Mouse (Mus musculus): Measurements from ENCODE around the gene Cd19.

The Cd19 gene

DNA sequence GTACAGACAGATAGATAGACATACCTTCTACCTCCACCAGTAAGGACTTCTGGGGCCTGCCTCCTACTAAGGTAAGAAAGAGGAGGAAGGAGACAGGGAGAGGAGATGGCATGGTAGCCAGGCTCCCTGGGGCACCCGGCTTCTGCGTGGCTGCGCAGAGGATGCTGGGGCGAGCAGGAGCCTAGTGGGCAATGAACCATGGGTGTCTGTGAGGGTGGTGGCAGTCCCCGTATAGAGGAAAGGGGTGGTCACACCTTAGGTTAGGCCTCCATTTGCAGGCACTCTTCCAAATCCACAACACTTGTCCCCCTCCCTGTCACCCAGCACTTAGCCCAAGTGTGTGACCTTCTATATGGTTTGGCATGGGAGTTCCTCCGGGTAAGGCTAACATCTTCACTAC is at the start of gene Cd19:
Gene Cd19, minus strand, starts transcription at position 165 of the 400 bp plus-strand sequence.
- DNase-seq (ENCODE audit: low read depth, low spot score), result no peak

DNA sequence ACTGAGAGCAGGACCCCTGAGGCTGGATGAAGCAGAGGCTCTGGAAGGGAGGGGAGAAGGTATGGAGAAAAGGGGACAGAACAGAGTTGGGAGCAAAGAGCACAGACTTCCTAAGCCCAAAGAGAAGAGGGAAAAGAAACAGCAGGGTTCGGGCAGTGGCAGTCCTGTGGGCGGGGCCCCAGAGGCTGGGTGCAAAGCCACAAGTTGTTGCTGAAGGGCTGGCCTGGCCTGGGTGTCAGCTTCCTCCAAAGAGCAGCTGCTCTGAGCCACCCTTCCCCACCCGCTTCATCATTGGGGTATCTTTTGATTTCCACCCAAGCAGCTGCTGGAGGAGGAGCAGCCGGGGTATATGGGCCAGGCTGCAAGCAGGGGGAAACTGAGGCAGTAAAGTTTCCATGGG is 49.4 kb upstream of the Cd19 start:
- no peak for DNase-seq (ENCODE audit: low read depth, low spot score)

DNA sequence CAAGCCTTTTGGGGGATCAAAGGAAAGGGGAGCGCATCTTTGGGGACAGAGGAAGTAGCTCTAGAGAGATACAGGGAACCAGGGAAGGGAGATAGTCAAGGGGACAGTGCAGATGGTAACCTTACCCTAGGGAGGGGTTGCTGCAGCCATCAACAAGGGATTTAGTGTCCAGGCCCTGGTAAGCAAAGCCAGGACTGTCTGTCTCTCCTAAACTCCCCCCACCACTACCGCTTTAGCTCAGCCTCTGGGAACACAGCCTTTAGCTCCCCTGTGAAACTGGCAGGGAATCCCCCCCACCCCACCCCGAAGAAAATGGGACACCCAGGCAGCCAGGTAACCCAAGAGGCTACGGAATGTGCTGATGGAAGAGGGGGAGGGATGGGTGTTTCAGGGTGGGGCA is 48.9 kb upstream of the Cd19 start:
- DNase-seq (ENCODE audit: low read depth, low spot score), result no peak

DNA sequence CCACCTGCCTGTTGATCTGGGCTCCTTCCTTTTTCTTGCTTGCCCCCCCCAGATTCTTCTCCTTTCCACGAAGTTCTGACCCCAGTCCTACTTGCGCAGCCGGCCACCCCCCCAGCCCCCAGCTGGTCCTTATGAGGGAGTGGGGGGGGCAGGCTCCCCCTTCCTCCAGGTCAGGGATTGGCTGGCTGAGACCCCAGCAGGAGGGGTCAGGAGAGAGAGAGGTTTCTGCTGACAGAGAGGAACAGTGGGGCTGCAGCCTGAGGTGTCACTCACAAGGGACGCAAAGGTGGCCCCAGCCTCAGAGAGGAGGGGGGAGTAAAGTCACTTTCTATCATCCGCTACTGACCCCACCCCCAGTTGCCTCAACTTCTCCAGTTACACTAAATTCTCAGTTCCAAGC is 48.3 kb upstream of the Cd19 start, which contains the start of gene Atp2a1:
Gene Atp2a1, minus strand, starts transcription at position 105 of the 400 bp plus-strand sequence.
- no peak for DNase-seq (ENCODE audit: low read depth, low spot score)

DNA sequence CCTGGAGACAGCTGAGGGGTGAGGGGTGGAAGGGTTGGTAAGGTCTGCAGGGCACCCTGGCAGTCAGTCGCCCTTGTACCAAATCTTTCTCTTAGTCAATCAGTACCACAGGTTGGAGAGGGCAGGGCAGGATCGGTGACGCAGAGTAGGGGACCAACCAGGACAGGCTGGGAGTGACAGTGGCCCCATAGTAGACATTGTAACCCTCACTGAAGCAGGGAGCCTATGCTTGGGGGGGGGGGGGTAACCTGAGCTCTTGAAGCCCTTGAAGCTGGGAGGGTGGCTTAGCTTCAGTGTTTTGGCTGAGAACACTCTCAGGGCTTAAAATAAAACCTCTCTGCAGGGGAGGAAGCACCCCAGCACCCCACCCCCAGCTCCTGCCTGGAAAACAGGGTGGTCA is 46.9 kb upstream of the Cd19 start:
- no peak for DNase-seq (ENCODE audit: low read depth, low spot score)

DNA sequence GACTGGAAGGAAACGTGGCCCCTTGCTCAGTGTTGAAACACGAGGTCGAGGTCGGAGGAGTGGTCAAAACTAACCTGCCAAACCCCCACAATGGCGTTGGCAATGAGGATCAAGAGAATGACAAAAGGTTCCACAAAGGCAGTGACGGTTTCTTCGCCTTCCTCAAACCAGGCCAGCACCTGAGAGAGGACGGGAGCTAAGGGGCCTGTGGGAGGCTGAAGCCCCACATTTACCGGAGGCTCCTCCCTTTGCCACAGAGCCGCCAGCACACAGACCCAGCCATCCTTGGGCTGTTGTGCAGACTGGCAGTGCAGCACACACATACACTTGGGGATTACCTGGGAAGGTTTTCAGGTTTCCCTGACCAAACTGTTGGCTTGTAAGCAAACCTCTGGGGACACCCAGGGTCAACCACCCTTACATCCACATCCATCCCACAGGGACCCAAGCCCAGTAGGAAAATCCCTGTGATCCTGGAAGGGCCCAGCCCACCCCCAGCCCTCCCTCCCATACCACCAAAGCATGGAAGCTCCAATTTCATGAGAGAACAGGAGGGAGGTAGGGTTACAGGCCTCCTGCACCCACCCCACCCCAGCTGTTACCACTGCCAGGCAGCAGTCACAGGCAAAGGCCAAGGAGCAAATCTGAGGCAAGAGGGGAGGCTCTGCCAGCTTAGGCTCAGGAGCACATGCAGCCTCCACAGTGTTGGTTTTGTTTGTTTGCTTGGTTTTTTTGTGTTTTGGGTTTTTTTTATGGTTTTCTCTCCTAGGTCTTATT is 46.1 kb upstream of the Cd19 start:
- DNase-seq (ENCODE audit: low read depth, low spot score), result no peak

DNA sequence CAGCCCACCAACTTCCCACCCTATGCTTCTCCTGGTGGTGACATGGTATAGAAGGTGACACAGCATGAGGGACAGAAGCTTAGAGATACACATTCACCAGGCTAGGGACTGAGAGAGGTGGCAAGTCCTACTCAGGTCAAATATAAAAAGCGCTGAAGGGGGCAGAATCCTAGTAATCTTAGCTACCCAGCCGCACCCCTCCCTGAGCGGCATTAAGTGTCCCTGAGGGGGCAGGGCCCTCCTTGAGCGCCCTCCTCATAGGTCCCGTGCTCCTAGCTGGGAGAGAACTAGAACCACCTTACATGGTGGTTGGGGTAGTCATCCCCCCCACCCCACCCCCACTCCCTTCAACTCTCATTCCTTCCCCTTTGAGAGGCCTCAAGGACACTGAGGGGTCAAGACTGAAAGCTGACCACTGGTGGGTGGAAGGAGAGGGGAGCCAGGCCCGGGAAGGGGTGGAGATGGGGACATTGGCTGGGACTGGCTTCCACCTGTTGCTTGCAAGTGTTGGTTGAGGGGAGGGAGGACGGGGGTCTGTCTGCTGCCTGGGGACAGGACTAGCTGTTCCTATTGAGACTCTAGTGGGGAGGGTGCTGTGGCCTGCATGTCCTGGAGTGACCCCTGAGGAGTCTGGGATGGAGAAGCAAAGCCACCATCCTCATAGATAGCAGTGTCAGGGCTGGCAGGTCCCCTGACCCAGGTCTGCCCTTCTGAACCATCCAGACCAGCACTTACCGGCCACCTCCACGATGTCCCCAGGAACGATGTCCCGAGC is 44.3 kb upstream of the Cd19 start:
- no peak for DNase-seq (ENCODE audit: low read depth, low spot score)

DNA sequence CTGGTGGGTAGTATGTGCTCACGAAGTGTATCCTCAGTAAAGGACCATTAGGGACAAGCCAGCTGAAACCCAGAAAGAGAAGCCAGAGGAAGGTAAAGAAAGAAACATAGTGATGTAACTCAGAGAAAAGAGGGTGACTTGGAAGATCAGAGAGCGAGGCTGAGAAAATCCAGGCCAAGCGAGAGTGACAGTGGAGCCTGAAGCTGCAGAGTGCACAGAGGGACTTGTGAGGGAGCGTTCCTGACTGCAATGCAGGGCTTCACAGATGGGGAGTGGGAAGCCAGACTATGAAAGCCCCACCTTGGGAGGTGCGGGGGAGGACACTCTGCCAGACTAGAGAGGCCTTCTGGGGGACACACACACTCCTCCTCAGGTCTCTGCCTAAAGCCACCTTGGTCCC is 43.5 kb upstream of the Cd19 start:
- DNase-seq (ENCODE audit: low read depth, low spot score), result no peak

DNA sequence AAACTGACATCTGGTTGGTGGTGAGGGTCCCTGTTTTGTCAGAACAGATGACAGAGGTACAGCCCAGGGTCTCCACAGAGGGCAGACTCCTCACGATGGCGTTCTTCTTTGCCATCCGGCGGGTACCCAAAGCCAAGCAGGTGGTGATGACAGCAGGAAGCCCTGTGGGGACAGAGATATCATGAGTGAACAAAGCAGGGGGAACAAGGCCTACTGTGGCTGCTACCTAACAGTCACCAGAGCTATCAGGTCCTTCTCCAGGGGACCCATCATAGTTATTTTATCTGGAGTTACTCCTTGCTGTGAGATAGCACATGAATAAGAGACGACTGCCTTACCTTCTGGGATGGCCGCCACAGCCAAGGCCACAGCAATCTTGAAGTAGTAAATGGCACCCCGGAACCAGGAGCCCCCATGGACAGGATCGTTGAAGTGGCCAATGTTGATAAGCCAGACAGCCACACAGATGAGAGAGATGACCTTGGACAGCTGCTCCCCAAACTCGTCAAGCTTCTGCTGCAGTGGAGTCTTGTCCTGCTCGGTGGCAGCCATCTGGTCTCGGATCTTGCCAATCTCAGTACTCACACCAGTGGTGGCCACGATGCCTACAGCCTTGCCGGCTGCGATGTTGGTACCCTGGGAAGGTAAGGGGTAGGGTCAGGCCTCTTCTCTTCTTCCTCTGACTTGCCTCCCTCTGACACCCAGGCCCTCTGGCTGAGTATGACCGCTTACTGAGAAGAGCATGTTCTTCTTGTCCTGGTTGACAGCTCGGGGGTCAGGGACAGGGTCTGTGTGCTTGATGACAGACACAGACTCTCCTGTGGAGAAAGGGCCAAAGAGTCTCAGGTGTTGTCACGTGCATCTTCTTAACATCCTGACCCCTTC is 41.9 kb upstream of the Cd19 start:
- no peak for DNase-seq (ENCODE audit: low read depth, low spot score)

DNA sequence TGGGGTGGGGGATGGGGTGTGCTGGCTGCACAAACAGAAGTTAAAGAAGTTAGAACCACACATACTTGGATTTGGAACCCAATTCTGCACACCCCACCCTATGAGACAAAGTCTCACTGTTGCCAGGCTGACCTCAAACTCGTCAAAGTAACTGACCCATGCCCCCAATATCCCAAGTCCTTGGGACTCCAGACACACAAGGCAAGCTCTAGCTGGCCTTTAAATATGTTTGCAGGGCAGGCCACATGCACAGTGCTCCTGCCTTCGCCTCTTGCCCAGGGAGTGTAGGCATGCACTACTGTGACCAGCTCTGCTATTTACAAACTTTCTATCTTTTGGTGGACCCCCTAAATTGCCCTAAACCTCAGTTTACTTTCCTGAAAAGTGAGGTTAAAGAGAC is 40.6 kb upstream of the Cd19 start:
- DNase-seq (ENCODE audit: low read depth, low spot score), result no peak

DNA sequence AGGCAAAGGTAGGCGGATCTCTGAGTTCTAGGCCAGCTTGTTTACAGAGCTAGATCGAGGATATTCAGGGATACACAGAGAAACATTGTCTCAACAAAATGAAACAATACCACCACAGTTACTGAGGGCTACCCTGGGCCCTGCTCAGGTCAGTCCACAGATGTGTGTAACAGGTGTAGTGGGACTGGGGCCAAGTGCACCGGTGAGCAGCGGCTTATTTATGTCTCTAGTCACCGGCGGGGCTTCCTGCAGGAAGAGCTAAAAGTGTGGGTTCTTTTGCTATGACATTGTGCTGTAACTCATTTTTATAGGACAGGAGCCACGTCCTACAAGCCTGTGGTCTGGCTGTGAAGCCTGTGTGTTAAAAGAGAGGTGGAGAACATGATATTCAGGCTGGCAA is 39.2 kb upstream of the Cd19 start:
- no peak for DNase-seq (ENCODE audit: low read depth, low spot score)

DNA sequence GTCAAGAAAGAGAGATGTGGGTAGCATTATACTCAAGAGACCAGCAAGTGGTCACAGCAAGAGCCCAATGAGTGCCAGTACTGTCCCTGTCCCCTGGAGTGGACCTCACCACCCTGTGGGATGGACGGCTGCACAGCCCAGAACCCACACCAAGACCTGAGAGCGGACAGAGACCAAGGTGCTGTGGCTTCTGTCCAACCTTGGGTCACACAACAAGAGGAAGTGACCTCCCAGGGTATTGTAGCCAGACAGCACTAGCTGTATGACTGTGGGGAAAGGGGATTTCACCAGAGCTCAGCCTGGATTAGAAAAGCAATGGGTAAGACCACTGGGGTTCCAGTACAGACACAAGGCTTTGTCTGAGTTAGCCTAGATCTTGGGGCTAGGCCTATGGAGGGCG is 37.6 kb upstream of the Cd19 start:
- no peak for DNase-seq (ENCODE audit: low read depth, low spot score)

DNA sequence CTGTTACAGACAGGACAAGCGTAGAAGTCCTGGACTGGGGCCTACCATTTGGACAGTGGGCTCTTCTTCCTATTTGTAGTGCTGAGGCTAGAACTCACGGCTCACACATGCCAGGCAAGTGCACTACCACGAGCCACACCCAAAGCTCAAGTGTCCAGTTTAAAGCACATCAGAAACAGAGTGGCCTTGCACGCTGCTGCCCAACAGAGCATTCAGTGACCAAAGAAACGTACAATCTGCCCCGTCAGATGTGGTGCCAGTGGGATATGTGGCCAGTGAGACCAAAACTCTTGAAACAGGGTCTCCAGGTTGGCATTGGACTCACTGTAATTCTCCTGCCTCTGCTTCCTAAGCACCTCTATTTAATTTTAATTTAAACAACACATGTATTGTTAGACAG is 36.0 kb upstream of the Cd19 start:
- DNase-seq (ENCODE audit: low read depth, low spot score), result no peak

DNA sequence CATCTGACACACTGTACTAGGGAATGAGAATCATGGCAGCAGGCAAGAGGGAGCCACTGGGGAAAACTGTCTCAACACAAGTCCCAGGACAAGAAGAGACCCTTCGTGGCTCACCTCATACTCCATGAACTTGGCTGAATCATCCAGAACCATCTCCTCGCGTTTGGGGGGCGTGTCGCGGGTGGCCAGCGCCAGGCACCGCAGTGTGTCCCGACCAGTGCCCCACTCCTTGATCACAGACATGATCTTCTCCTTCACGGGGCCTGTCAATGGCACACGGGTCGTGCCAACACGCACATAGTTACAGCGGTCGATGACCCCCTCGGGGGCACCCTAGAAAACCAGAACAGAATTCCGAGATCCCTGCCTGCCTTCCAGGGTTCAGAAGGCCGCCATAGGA is 35.3 kb upstream of the Cd19 start:
- no peak for DNase-seq (ENCODE audit: low read depth, low spot score)

DNA sequence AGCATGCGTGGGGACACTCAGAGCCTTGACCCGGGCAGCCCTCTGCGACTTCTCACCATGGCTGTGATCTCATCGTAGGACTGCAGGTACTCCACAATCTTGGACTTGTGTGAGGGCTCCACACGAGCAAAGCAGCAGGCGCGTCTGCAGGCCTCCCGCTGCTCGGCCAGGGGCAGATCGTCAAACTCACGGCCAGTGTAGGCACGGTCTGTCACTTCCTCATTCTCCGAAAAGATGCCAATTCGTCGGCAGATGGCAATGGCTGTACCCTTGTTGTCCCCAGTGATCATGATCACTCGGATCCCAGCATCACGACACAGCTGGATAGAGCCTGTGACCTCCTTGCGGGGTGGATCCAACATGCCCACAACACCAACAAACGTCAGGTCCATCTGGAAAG is 33.8 kb upstream of the Cd19 start:
- no peak for DNase-seq (ENCODE audit: low read depth, low spot score)

DNA sequence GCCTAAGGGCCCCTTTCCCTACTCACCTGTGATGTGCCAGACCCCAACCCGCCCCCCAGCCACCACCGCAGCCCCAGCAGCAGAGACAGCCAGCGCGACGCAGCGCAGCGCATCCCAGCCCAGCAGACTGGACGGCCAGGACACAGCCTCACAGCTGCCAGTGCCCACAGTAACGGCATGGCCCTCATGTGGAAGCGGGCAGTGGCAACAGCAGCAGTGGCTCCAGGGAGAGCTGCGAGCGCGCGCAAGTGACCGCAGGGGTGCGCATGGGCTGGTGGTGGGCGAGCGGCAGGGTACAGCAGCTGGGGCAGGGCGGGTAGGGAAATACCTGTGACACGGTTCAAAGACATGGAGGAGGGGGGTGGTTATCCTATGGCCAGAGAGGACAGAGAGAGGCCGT is 31.5 kb upstream of the Cd19 start:
- no peak for DNase-seq (ENCODE audit: low read depth, low spot score)

DNA sequence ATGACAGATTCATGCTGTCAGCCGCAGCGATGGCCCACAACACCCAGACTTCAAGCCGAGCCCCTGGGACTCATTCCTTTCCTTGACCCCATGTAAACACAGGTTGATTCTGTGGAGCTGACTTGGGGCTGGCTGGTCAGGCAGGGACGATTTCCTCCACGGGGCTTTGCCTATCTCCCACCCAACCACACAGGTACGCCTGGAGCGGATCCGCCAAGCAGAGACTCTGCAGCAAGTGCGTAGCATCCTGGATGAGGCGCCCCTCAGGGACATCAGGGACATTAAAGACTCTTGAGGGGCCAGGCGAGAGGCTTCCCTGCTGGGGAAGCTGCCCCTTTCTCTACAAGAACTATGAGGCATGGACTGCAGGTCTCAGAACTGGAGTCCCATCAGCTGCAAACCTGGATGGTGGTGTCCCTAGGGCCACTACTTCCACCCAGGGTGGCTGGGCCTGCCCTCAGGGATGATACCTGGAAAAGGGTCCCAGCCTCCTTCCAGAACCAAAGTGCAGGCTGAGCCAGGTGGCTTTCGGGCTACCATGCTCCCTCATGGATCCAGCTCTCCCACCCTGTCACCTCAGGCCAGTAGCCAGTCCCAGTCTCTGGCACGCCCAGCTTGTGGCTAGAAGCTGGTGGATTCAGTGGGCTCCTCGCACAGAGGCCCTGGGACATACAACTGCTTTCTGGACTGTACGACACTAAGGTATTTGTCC is 30.6 kb upstream of the Cd19 start:
- DNase-seq (ENCODE audit: low read depth, low spot score), result no peak

DNA sequence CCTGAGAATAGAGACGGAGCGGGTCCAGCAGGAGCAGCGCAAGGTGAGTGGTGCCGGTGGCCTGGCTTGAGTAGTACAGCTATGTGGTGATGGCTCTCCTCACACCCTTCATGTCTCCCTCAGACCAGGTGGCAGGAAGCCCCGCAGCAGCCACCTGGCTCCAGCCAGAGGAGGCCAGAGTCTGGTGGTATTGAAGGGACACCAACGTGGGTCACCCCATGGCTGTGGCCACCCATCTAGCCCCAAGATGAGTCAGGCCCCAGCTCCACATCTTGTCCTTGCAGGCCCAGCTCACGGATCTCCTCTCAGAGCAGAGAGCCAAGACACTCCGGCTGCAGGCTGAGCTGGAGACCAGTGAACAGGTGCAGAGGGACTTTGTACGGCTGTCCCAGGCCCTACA is 29.8 kb upstream of the Cd19 start:
- no peak for DNase-seq (ENCODE audit: low read depth, low spot score)

DNA sequence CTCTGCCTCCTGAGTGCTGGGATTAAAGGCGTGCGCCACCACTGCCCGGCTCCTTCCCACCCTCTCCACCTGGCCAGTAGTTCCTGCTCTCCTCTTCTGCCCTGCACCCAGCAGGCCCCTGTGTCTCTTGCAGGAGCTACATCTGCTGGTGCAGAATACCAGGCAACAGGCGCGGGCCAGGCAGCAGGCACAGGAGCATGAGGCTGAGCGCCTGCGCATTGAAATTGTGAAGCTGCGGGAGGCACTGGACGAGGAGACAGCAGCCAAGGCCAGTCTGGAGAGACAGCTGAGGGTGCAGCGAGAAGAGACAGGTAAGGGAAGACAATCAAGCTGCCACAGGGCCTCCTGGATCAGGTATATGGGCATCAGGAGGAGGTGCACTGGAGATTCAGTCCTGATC is 29.3 kb upstream of the Cd19 start:
- DNase-seq (ENCODE audit: low read depth, low spot score), result no peak

DNA sequence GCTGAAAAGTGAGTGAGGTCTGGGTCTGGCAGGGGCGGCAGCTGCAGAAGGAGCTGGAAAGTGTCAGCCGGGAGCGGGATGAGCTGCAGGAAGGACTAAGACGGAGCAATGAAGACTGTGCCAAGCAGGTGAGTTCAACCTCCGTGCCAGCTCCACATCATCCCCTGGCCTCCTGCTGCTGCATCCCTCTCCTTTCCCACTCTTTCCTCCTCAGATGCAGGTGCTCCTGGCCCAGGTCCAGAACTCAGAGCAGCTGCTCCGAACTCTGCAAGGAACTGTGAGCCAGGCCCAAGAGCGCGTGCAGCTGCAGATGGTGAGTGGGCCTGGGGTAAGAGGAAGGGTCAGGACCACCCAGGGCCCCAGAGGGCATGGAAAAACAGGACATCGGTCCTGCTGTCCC is 25.4 kb upstream of the Cd19 start:
- DNase-seq (ENCODE audit: low read depth, low spot score), result no peak

DNA sequence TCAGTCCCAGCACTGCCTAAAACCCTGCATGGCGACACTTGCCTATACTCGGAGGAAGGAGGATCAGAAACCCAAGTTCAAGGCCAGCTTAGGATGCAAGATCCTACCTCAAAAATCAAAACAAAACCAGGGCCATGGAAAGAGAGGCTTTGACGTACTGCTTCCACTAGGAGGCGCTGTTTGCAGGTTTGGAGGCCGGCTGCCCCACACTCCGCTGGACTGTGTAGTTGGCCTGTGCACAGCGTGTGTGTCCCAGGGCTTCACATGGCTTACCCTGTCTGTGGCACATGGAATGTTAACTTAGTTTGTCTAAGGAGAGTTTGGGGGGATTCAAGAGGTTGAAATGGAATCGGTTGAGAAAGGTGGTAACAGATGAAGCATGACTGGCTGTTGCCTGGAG is 22.2 kb upstream of the Cd19 start:
- peak; percentile 80 for DNase-seq (ENCODE audit: low read depth, low spot score)

DNA sequence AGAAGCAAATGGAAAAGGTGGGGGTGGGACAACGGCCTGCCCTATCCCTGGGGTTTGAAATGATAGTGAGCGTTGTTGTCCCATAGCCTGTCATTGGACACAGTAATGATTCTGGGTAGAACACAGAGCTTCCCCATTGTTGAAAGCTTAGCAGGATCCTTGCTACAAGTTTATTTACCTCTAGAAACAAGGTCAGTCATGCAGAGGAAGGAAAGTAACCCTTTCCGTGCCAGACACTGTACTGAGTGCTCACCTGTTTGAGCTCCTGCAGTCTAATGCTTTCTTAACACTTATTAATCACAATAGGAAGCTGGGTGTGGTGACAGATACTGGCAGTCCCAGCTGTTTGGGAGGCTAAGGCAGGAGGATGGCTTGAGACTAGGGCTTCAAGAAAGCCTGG is 21.1 kb upstream of the Cd19 start:
- DNase-seq (ENCODE audit: low read depth, low spot score), result no peak

All from CD4-positive, CD25-positive, alpha-beta regulatory T cell, adult 2 months (primary cell).